8 mouse cellular contexts compared by ENCODE assay signal in the genomic region with DNA sequence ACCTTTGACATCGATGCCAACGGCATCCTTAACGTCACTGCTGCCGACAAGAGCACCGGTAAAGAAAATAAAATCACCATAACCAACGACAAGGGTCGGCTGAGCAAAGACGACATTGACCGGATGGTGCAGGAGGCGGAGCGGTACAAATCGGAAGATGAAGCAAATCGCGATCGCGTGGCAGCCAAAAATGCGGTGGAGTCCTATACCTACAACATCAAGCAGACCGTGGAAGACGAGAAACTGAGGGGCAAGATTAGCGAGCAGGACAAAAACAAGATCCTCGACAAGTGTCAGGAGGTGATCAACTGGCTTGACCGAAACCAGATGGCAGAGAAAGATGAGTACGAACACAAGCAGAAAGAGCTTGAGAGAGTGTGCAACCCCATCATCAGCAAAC. TPM values are rescaled to one million over a fixed set of nuclear protein-coding genes. Genes with fewer than 3 reads are reported as not detected.
DNase-seq lines count a peak whose midpoint lies in the region; ATAC-seq and TF ChIP-seq lines count a peak whose summit lies in the region.

No protein-coding gene starts in this region.

- peak overlapping the region; percentile 9 for H3K4me3 ChIP-seq in erythroblast, embryonic 14.5 days (replicated peaks)
- peak overlapping the region; percentile 95 for H3K4me3 ChIP-seq in E14TG2a.4 (replicated peaks; ENCODE audit: low read length)
- peak overlapping the region; percentile 1; the same call in 1 of the 2 replicates for H3K4me3 ChIP-seq in embryonic fibroblast, embryonic 13.5 days (ENCODE audit: insufficient read depth, low read length)
- H3K4me3 ChIP-seq in intestine, embryonic 15.5 days (replicated peaks) = peak overlapping the region; percentile 68
- peak overlapping the region; percentile 10; the same call in 1 of the 2 replicates for H3K4me3 ChIP-seq in midbrain, embryonic 16.5 days (ENCODE audit: low read depth, low read length)

- H3K9me3 ChIP-seq in erythroblast, embryonic 14.5 days (ENCODE audit: control insufficient read depth, low read length) = peaks cover 18% of the 10 kb centered on the region
- H3K9me3 ChIP-seq in E14TG2a.4 (ENCODE audit: low read length) = no peaks in the 10 kb centered on the region
- no peaks in the 10 kb centered on the region for H3K9me3 ChIP-seq in intestine, embryonic 15.5 days
- no peaks in the 10 kb centered on the region for H3K9me3 ChIP-seq in midbrain, embryonic 16.5 days (replicated peaks; ENCODE audit: control insufficient read depth, low read length, poor library complexity, severe bottlenecking)

- H3K4me1 ChIP-seq in erythroblast, embryonic 14.5 days (ENCODE audit: control insufficient read depth) = peaks cover 39% of the 10 kb centered on the region
- H3K4me1 ChIP-seq in E14TG2a.4 (replicated peaks; ENCODE audit: low read depth, low read length) = peaks cover 36% of the 10 kb centered on the region
- peaks cover 2% of the 10 kb centered on the region; the same call in 1 of the 2 replicates for H3K4me1 ChIP-seq in embryonic fibroblast, embryonic 13.5 days (ENCODE audit: control insufficient read depth, insufficient read depth, low read length)
- peaks cover 20% of the 10 kb centered on the region for H3K4me1 ChIP-seq in intestine, embryonic 15.5 days (replicated peaks)
- peaks cover 4% of the 10 kb centered on the region; the same call in 1 of the 2 replicates for H3K4me1 ChIP-seq in midbrain, embryonic 16.5 days (ENCODE audit: control insufficient read depth, insufficient read depth, low read length)

- 6% methylated on average over 23 of the region's 23 CpGs for WGBS in intestine, embryonic 15.5 days
- 1% methylated on average over 23 of the region's 23 CpGs for WGBS in midbrain, embryonic 16.5 days

- no peak overlapping the region for H3K27ac ChIP-seq in embryonic fibroblast, embryonic 13.5 days (ENCODE audit: insufficient read depth, low read length)
- no peak overlapping the region for H3K27ac ChIP-seq in intestine, embryonic 15.5 days
- no peak overlapping the region for H3K27ac ChIP-seq in midbrain, embryonic 16.5 days (ENCODE audit: low read length)

- H3K9ac ChIP-seq in intestine, embryonic 15.5 days = no peak overlapping the region
- no peak overlapping the region for H3K9ac ChIP-seq in midbrain, embryonic 16.5 days (ENCODE audit: low read depth, low read length)

- no peak for TF ChIP-seq CTCF in E14TG2a.4 (conservative IDR thresholded peaks at IDR 0.05; ENCODE audit: low read length)
- no peak for TF ChIP-seq CTCF in embryonic fibroblast, embryonic 13.5 days (IDR thresholded peaks at IDR 0.05; ENCODE audit: borderline replicate concordance, insufficient read depth, low read length)

- no peaks in the 10 kb centered on the region for H3K36me3 ChIP-seq in erythroblast, embryonic 14.5 days (ENCODE audit: control insufficient read depth)
- no peaks in the 10 kb centered on the region for H3K36me3 ChIP-seq in E14TG2a.4 (ENCODE audit: insufficient read depth, low read length)
- H3K36me3 ChIP-seq in intestine, embryonic 15.5 days = no peaks in the 10 kb centered on the region
- H3K36me3 ChIP-seq in midbrain, embryonic 16.5 days (ENCODE audit: control insufficient read depth, insufficient read depth, low read length) = no peaks in the 10 kb centered on the region

- H3K4me2 ChIP-seq in intestine, embryonic 15.5 days (replicated peaks) = peak overlapping the region; percentile 91
- H3K4me2 ChIP-seq in midbrain, embryonic 16.5 days (ENCODE audit: low read length) = peak overlapping the region; percentile 74; the same call in 1 of the 2 replicates

- DNase-seq in frontal cortex, postnatal 10 days (ENCODE audit: low spot score in 2 of 2) = no peak

- no peak for TF ChIP-seq POLR2A in embryonic fibroblast, embryonic 13.5 days (IDR thresholded peaks at IDR 0.05; ENCODE audit: low read depth, low read length)

- H3K27me3 ChIP-seq in erythroblast, embryonic 14.5 days (ENCODE audit: control insufficient read depth) = peaks cover 69% of the 10 kb centered on the region
- peaks cover 54% of the 10 kb centered on the region for H3K27me3 ChIP-seq in E14TG2a.4 (ENCODE audit: insufficient read depth, low read length)
- H3K27me3 ChIP-seq in intestine, embryonic 15.5 days (replicated peaks) = peaks cover 15% of the 10 kb centered on the region
- H3K27me3 ChIP-seq in midbrain, embryonic 16.5 days (ENCODE audit: control insufficient read depth, insufficient read depth, low read depth, low read length) = peaks cover 27% of the 10 kb centered on the region

- no peak for ATAC-seq in erythroblast, adult 5-6 weeks (replicated peaks; ENCODE audit: low FRiP score, poor library complexity, severe bottlenecking)
- no peak for ATAC-seq in intestine, embryonic 15.5 days
- no peak for ATAC-seq in midbrain, embryonic 16.5 days
- no peak for ATAC-seq in cerebellum, adult (ENCODE audit: insufficient number of reproducible peaks, low FRiP score, low TSS enrichment)

RNA-seq across cellular contexts. Expression of a gene that starts 2.0 kb away (rescaled TPM):
- polyA plus RNA-seq in erythroblast, embryonic 14.5 days (2012) = 0.20 and 0.27 TPM in 2 replicates
- 0.42 and 4.4 TPM in 2 replicates for total RNA-seq in erythroblast, adult 5-6 weeks (2015; ENCODE audit: low replicate concordance)
- total RNA-seq in erythroblast, adult 5-6 weeks (2017; ENCODE audit: low replicate concordance) = 0.68 and 1.8 TPM in 2 replicates
- polyA plus RNA-seq in embryonic fibroblast, embryonic 13.5 days (2011; ENCODE audit: insufficient read length, low read depth, missing spikeins) = 8.6 and 13.7 TPM in 2 replicates
- 10.1 and 11.9 TPM in 2 replicates for polyA plus RNA-seq in intestine, embryonic 15.5 days (2015; fragmentation: Nextera tagmentation; extraction: Ambion mirVana)
- polyA plus RNA-seq in midbrain, embryonic 16.5 days (2015; fragmentation: Nextera tagmentation; extraction: Ambion mirVana) = 6.2 and 7.6 TPM in 2 replicates

RNA-seq across cellular contexts. Expression of a gene that starts 11.4 kb away (rescaled TPM):
- polyA plus RNA-seq in erythroblast, embryonic 14.5 days (2012) = not detected in 2 replicates
- not detected in 2 replicates for total RNA-seq in erythroblast, adult 5-6 weeks (2015; ENCODE audit: low replicate concordance)
- total RNA-seq in erythroblast, adult 5-6 weeks (2017; ENCODE audit: low replicate concordance) = not detected in 2 replicates
- polyA plus RNA-seq in embryonic fibroblast, embryonic 13.5 days (2011; ENCODE audit: insufficient read length, low read depth, missing spikeins) = 1.4 and 1.8 TPM in 2 replicates
- 1.1 and 1.5 TPM in 2 replicates for polyA plus RNA-seq in intestine, embryonic 15.5 days (2015; fragmentation: Nextera tagmentation; extraction: Ambion mirVana)
- polyA plus RNA-seq in midbrain, embryonic 16.5 days (2015; fragmentation: Nextera tagmentation; extraction: Ambion mirVana) = 1.3 and 1.9 TPM in 2 replicates

RNA-seq across cellular contexts. Expression of a gene that starts 35.9 kb away (rescaled TPM):
- polyA plus RNA-seq in erythroblast, embryonic 14.5 days (2012) = 0.10 and 0.14 TPM in 2 replicates
- 4.6 and 4.8 TPM in 2 replicates for total RNA-seq in erythroblast, adult 5-6 weeks (2015; ENCODE audit: low replicate concordance)
- 4.0 and 5.6 TPM in 2 replicates for total RNA-seq in erythroblast, adult 5-6 weeks (2017; ENCODE audit: low replicate concordance)
- polyA plus RNA-seq in embryonic fibroblast, embryonic 13.5 days (2011; ENCODE audit: insufficient read length, low read depth, missing spikeins) = 13.5 and 15.2 TPM in 2 replicates
- polyA plus RNA-seq in intestine, embryonic 15.5 days (2015; fragmentation: Nextera tagmentation; extraction: Ambion mirVana) = 6.7 and 7.6 TPM in 2 replicates
- polyA plus RNA-seq in midbrain, embryonic 16.5 days (2015; fragmentation: Nextera tagmentation; extraction: Ambion mirVana) = 3.1 and 3.4 TPM in 2 replicates

RNA-seq across cellular contexts. Expression of a gene that starts 36.6 kb away (rescaled TPM):
- 0.29 and 0.59 TPM in 2 replicates for polyA plus RNA-seq in erythroblast, embryonic 14.5 days (2012)
- total RNA-seq in erythroblast, adult 5-6 weeks (2015; ENCODE audit: low replicate concordance) = 6.1 and 19.2 TPM in 2 replicates
- total RNA-seq in erythroblast, adult 5-6 weeks (2017; ENCODE audit: low replicate concordance) = 1.3 and 4.6 TPM in 2 replicates
- polyA plus RNA-seq in embryonic fibroblast, embryonic 13.5 days (2011; ENCODE audit: insufficient read length, low read depth, missing spikeins) = 24.0 and 29.2 TPM in 2 replicates
- polyA plus RNA-seq in intestine, embryonic 15.5 days (2015; fragmentation: Nextera tagmentation; extraction: Ambion mirVana) = 11.7 and 12.4 TPM in 2 replicates
- 14.7 and 15.7 TPM in 2 replicates for polyA plus RNA-seq in midbrain, embryonic 16.5 days (2015; fragmentation: Nextera tagmentation; extraction: Ambion mirVana)

Comparison
In these comparisons a context has a peak if more than half of its experiments do, and no peak if none do; other contexts are left out.
1. H3K4me3 ChIP-seq: peak in every context shown above with its lines; median percentile 95 in E14TG2a.4; 68 in intestine, embryonic 15.5 days; 10 in midbrain, embryonic 16.5 days; 9 in erythroblast, embryonic 14.5 days; 1 in embryonic fibroblast, embryonic 13.5 days.